Mouse (Mus musculus) kidney, postnatal 10 days (tissue): ENCODE data around the gene 9930111J21Rik1.
A peak's percentile ranks its signal among the peaks of the same experiment; 100 is the strongest.
"Not testable (repeated sequence)": the region's sequence is repeated elsewhere in the genome, so short reads cannot be mapped to it uniquely, and the experiment has no call there.

Source experiments
- DNase-seq: peaks from one replicate; pipeline ENCODE4 v3.0.0; 2021; ENCODE audit warnings: mixed read lengths

Gene 9930111J21Rik1

GRCm38 (mm10) chr11:48913611-48914010, 65.6 kb downstream of the 9930111J21Rik1 start:
- DNase-seq, result no peak

DNA sequence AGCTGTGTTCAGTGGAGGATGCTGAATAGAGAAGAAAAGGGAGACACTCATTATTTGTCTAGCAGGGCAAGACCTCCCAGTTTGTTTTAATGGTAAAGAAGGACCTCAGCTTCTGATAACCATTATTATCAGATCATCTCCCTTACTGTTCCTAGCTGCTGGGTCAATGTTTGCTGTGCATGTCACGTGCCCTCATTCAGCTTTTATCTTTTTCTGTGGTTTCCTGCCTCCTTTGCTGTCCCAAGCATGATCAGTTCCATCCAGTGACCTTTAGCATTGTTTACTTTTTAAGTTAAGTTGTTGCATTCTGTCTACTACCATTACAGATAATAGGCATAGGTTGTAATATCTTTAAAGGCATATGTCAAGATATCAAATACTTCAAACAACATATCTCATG, 70.7 kb downstream of the 9930111J21Rik1 start:
- DNase-seq, result no peak

GRCm38 (mm10) chr11:48902021-48902420, 77.2 kb downstream of the 9930111J21Rik1 start, which contains the start of gene Gm5431:
TSS of gene Gm5431 (minus strand) at chr11:48902214.
- no peak for DNase-seq

GRCm38 (mm10) chr11:48901567-48901930, 77.6 kb downstream of the 9930111J21Rik1 start:
- DNase-seq, result not testable (repeated sequence)

- not testable (repeated sequence) for DNase-seq
Observed at GRCm38 (mm10) chr11:48900654-48901566, 78.3 kb downstream of the 9930111J21Rik1 start.

DNA sequence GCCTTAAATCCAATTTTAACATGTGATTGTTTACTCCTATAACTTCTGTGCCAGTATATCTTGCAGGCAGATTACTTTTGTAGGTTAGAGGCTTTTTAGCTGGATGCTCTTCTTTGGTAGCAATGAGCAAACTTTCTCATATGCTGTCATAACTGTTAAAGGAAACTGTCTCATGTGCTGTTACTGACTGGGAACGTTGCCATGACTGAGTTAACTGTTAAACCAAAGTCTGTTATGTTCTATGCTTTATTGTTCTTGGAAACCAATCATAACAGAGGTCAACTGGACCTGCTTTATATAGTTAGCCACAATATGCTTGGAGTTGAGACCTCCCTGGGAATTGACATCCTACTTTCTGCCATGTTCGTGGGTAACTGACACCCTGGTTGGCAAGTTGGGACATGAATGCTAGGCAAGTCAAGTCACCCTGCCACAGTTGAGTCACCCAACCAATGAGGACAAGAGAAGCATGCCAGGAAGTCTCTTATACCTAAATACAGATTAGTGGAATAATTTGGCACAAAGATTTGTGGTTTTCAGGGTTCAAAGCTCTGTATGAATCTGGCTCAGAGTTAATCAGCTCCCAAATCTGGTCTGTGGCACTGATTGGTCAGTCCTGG, 80.3 kb downstream of the 9930111J21Rik1 start:
- DNase-seq, result peak; percentile 16
